Mouse (Mus musculus) embryonic facial prominence, embryonic 11.5 days (tissue): ENCODE measurements around the gene Nmd3. TPM values are rescaled to one million over a fixed set of nuclear protein-coding genes. Genes with fewer than 3 reads are reported as not detected.
A peak's percentile ranks its signal among the peaks of the same experiment; 100 is the strongest.

ENCODE experiments used
- ATAC-seq: fragments of 200-750 bp; cut with Nextera tagmentation; replicated peaks from 2 replicates; pipeline ENCODE4 v1.8.0; 2017; ENCODE audit warnings: low read depth; ENCODE audit not compliant: insufficient number of reproducible peaks, low FRiP score, low TSS enrichment
- DNase-seq: peaks from one replicate; pipeline ENCODE4 v3.0.0-alpha.2; 2015; ENCODE audit warnings: low spot score
- H3K27ac ChIP-seq: fragments of 300-500 bp; sonication (generic); replicated peaks from 2 replicates; pipeline ENCODE4 v1.5.1; 2014; ENCODE audit warnings: mild to moderate bottlenecking, low read depth, low read length, control low read depth
- H3K27me3 ChIP-seq: fragments of 300-500 bp; sonication (generic); 2 replicates; pipeline ENCODE4 v1.6.1; 2014; ENCODE audit warnings: mild to moderate bottlenecking, low read length, moderate library complexity, mixed read lengths; ENCODE audit not compliant: control insufficient read depth, insufficient read depth
- H3K36me3 ChIP-seq: fragments of 300-500 bp; sonication (generic); replicated peaks from 2 replicates; pipeline ENCODE4 v1.6.1; 2014; ENCODE audit warnings: low read depth, mild to moderate bottlenecking, low read length, moderate library complexity, mixed read lengths; ENCODE audit not compliant: control insufficient read depth, insufficient read depth
- H3K4me1 ChIP-seq: fragments of 300-500 bp; sonication (generic); 2 replicates; pipeline ENCODE4 v1.6.1; 2014; ENCODE audit warnings: low read length, mixed read lengths; ENCODE audit not compliant: control insufficient read depth, insufficient read depth
- H3K4me2 ChIP-seq: fragments of 300-500 bp; sonication (generic); 2 replicates; pipeline ENCODE4 v1.6.1; 2014; ENCODE audit warnings: low read depth, mild to moderate bottlenecking, control low read depth, low read length, moderate library complexity
- H3K4me3 ChIP-seq: fragments of 300-500 bp; sonication (generic); 2 replicates; pipeline ENCODE4 v1.5.1; 2014; ENCODE audit warnings: low read depth, low read length, control low read depth
- H3K9ac ChIP-seq: fragments of 300-500 bp; sonication (generic); replicated peaks from 2 replicates; pipeline ENCODE4 v1.6.1; 2014; ENCODE audit warnings: mild to moderate bottlenecking, control low read depth, low read length
- H3K9me3 ChIP-seq: fragments of 300-500 bp; sonication (generic); replicated peaks from 2 replicates; pipeline ENCODE4 v1.6.1; 2016; ENCODE audit warnings: mild to moderate bottlenecking, low read length, inconsistent platforms, mixed read lengths; ENCODE audit not compliant: control insufficient read depth
- WGBS: fragments of 180-500 bp; shearing (Covaris S2); extraction: QIAGEN DNeasy Blood & Tissue Kit; methylation state at CpG from one replicate; pipeline ENCODE4 v1.1.7; 2014; 5-methylcytosine and 5-hydroxymethylcytosine counted together
- polyA plus RNA-seq: library from polyadenylated mRNA; unstranded; fragments of >200 nt; fragmentation: Nextera tagmentation; extraction: Ambion mirVana; gene quantifications from 2 replicates; pipeline ENCODE4 v1.2.1, GENCODE M21; 2014

Gene Nmd3
- polyA plus RNA-seq, 1 experiment from 2014 or later, result 161 TPM

- Histone ChIP-seq H3K4me3 (no peak overlapping the region), H3K4me1 (no peaks in the 10 kb centered on the region), H3K27ac (no peak overlapping the region), H3K4me2 (no peak overlapping the region), H3K36me3 (no peaks in the 10 kb centered on the region), H3K9me3 (no peaks in the 10 kb centered on the region), H3K9ac (no peak overlapping the region), H3K27me3 (no peaks in the 10 kb centered on the region)
- ATAC-seq (no peak; the same call in 1 of the 2 replicates), DNase-seq (no peak)
- 64% methylated on average over 12 of the region's 12 CpGs for WGBS
Observed at GRCm38 (mm10) chr3:69709043-69709929, 12.5 kb upstream of the Nmd3 start.

- Histone ChIP-seq H3K36me3 (no peaks in the 10 kb centered on the region), H3K9me3 (no peaks in the 10 kb centered on the region), H3K4me3 (no peak overlapping the region), H3K27ac (no peak overlapping the region), H3K27me3 (no peaks in the 10 kb centered on the region), H3K9ac (no peak overlapping the region), H3K4me2 (no peak overlapping the region), H3K4me1 (no peaks in the 10 kb centered on the region)
- WGBS, result 55% methylated on average over 8 of the region's 8 CpGs
- ATAC-seq, result no peak
- no peak for DNase-seq
Observed at GRCm38 (mm10) chr3:69711907-69712600, 9.7 kb upstream of the Nmd3 start.

GRCm38 (mm10) chr3:69717476-69717875, 4.3 kb upstream of the Nmd3 start:
- WGBS, result 89% methylated on average over 6 of the region's 6 CpGs
- Histone ChIP-seq H3K36me3 (no peaks in the 10 kb centered on the region), H3K4me2 (no peak overlapping the region), H3K9ac (no peak overlapping the region), H3K4me1 (no peaks in the 10 kb centered on the region), H3K27me3 (no peaks in the 10 kb centered on the region), H3K27ac (no peak overlapping the region), H3K4me3 (no peak overlapping the region), H3K9me3 (no peaks in the 10 kb centered on the region)
- no peak for DNase-seq
- ATAC-seq, result no peak

- Histone ChIP-seq H3K4me3 (peak overlapping the region; percentile 96), H3K27me3 (no peaks in the 10 kb centered on the region), H3K9ac (peak overlapping the region; percentile 94), H3K36me3 (no peaks in the 10 kb centered on the region), H3K9me3 (no peaks in the 10 kb centered on the region), H3K4me1 (no peaks in the 10 kb centered on the region), H3K27ac (peak overlapping the region; percentile 87), H3K4me2 (peak overlapping the region; percentile 61)
- DNase-seq, result peak; percentile 57
- ATAC-seq, result no peak; the same call in none of the 2 replicates
- under 1% methylated on average over 48 of the region's 58 CpGs for WGBS
Observed at GRCm38 (mm10) chr3:69722187-69722867, 542 bp downstream of the Nmd3 start.

DNA sequence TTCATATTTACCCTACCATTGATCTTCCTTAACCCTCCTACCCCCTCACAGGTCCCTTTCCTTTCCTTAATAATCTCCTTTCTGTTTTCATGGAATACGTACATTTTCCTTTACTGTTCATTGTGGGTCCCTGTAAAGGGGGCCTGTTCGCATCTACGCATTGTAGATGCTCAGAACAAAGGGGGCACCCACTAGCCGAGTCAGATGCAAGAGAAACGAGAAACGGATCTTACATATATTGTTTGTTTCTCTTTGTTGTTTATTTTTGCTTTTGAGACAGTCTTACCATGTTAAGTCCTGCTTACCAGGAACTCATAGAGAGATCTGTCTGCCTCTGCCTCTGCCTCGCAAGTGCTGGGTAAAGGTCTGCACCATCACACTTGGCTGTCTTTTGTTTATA, 1.4 kb downstream of the Nmd3 start:
- Histone ChIP-seq H3K4me3 (peak overlapping the region; percentile 96), H3K27me3 (no peaks in the 10 kb centered on the region), H3K9ac (peak overlapping the region; percentile 51), H3K27ac (no peak overlapping the region), H3K9me3 (no peaks in the 10 kb centered on the region), H3K4me2 (peak overlapping the region; percentile 61), H3K4me1 (no peaks in the 10 kb centered on the region), H3K36me3 (no peaks in the 10 kb centered on the region)
- ATAC-seq (no peak), DNase-seq (no peak)
- 35% methylated on average over 7 of the region's 7 CpGs for WGBS

DNA sequence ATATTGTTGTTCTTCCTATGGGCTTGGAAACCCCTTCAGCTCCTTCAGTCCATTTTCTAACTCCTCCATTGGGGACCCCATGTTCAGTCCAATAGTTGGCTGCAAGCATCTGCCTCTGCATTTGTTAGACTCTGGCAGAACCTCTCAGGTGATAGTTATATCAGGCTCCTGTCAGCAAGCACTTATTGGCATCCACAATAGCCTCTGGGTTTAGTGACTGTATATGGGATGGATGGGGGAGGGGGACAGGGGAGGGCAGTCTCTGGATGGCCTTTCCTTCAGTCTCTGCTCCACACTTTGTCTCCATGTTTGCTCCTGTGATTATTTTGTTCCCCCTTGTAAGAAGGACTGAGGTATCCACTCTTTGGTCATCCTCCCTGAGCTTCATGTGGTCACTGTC, 9.1 kb downstream of the Nmd3 start:
- H3K4me3 ChIP-seq, result no peak overlapping the region
- H3K4me1 ChIP-seq, result no peaks in the 10 kb centered on the region
- no peaks in the 10 kb centered on the region; the same call in 1 of the 2 replicates for H3K36me3 ChIP-seq
- DNase-seq (no peak), ATAC-seq (no peak)
- H3K9me3 ChIP-seq, result no peaks in the 10 kb centered on the region
- H3K9ac ChIP-seq, result no peak overlapping the region
- no peak overlapping the region for H3K4me2 ChIP-seq
- no peaks in the 10 kb centered on the region for H3K27me3 ChIP-seq
- no peak overlapping the region for H3K27ac ChIP-seq

- WGBS, result 83% methylated on average over 2 of the region's 2 CpGs
- Histone ChIP-seq H3K27ac (no peak overlapping the region), H3K27me3 (no peaks in the 10 kb centered on the region), H3K9ac (no peak overlapping the region), H3K9me3 (no peaks in the 10 kb centered on the region), H3K4me2 (no peak overlapping the region), H3K36me3 (no peaks in the 10 kb centered on the region; the same call in 1 of the 2 replicates), H3K4me3 (no peak overlapping the region), H3K4me1 (no peaks in the 10 kb centered on the region)
- no peak for DNase-seq
- no peak for ATAC-seq
Observed at GRCm38 (mm10) chr3:69733939-69734338, 12.2 kb downstream of the Nmd3 start.
